Mouse (Mus musculus) left cerebral cortex, postnatal 36 days (tissue): ENCODE data around the gene Trim26. TPM values are rescaled to one million over a fixed set of nuclear protein-coding genes. Genes with fewer than 3 reads are reported as not detected.

Experiments used
- DNase-seq, 2 experiments: peaks; one replicate each; pipeline ENCODE4 v3.0.0; 2021 to 2022; ENCODE audit warnings: low spot score in 2 of 2, mixed read lengths in 1 of 2
- intact Hi-C: fragments of 180-260 bp; cut with DNase I; formaldehyde crosslinking; loops from one replicate; pipeline ENCODE4 v1.15.1; 2025
- total RNA-seq, 2 experiments: library from RNA; stranded (reverse); gene quantifications; 2 replicates each; pipeline ENCODE4 v1.2.3; 2021

The Trim26 gene
- total RNA-seq, 2 experiments from 2014 or later: 18.1 to 20.4 TPM

GRCm38 (mm10) chr17:36893387-36893786 lies 56.5 kb downstream of the Trim26 start:
- no peak for DNase-seq
- intact Hi-C loops: loop anchor here (5.0 kb wide), 1 partner anchor 309 kb away; the partner anchor contains the start of gene Olfr94

GRCm38 (mm10) chr17:36896583-36896982 lies 59.6 kb downstream of the Trim26 start:
- intact Hi-C loops: no loop called here
- DNase-seq: no peak

GRCm38 (mm10) chr17:36897065-36897464 lies 60.1 kb downstream of the Trim26 start:
- DNase-seq: no peak
- intact Hi-C loops: no loop called here

GRCm38 (mm10) chr17:36897552-36898205 lies 60.7 kb downstream of the Trim26 start, which contains the start of gene Trim31:
Trim31 (plus strand) TSS chr17:36898118.
- intact Hi-C loops: no loop called here
- no peak for DNase-seq

- intact Hi-C loops: no loop called here
- DNase-seq: no peak
These were observed 62.4 kb downstream of the Trim26 start for GRCm38 (mm10) chr17:36899376-36899775.

- peak; percentile 6 to 42 for DNase-seq
These were observed 63.1 kb downstream of the Trim26 start for GRCm38 (mm10) chr17:36900001-36900400.

GRCm38 (mm10) chr17:36900691-36901090 lies 63.8 kb downstream of the Trim26 start:
- intact Hi-C loops: no loop called here
- DNase-seq: no peak

More at GRCm38 (mm10) chr17:36900001-36900400, 63.1 kb downstream of the Trim26 start:
- intact Hi-C loops: no loop called here

- DNase-seq: no peak
- intact Hi-C loops: no loop called here
These were observed 66.7 kb downstream of the Trim26 start for GRCm38 (mm10) chr17:36903651-36904050.

GRCm38 (mm10) chr17:36908235-36908634 lies 71.3 kb downstream of the Trim26 start:
- DNase-seq: no peak
- intact Hi-C loops: no loop called here

Other genes starting within 250 kb of the Trim26 start
- gene H2-M9, start 194.5 kb upstream of the Trim26 start, total RNA-seq: not detected
- not detected for gene H2-M1, start 164.9 kb upstream of the Trim26 start, total RNA-seq
- not detected for gene H2-M10.5, start 64.2 kb upstream of the Trim26 start, total RNA-seq
- not detected for gene H2-M10.6, start 25.0 kb upstream of the Trim26 start, total RNA-seq
- gene Trim15, start 30.1 kb downstream of the Trim26 start, total RNA-seq: not detected
- gene Trim10, start 32.4 kb downstream of the Trim26 start, total RNA-seq: not detected
- not detected for gene Trim40, start 53.0 kb downstream of the Trim26 start, total RNA-seq
- gene Trim31, start 61.0 kb downstream of the Trim26 start, total RNA-seq: not detected
- 1 to 10 TPM; 7.1 to 9.9 TPM for gene Rnf39, start 105.8 kb downstream of the Trim26 start, total RNA-seq
- gene Ppp1r11, start 114.6 kb downstream of the Trim26 start, total RNA-seq: 100 to 1,000 TPM; 126 to 130 TPM
- gene Znrd1, start 121.4 kb downstream of the Trim26 start, total RNA-seq: 10 to 100 TPM; 32.1 to 33.5 TPM
- 1 to 10 TPM; 3.6 to 3.8 TPM for gene Znrd1as, start 121.5 kb downstream of the Trim26 start, total RNA-seq
- not detected for gene 2410137M14Rik, start 144.1 kb downstream of the Trim26 start, total RNA-seq
- 1 to 10 TPM in 1 of 2 experiments, under 1 TPM in 1; 0.69 to 1.2 TPM for gene H2-M5, start 152.4 kb downstream of the Trim26 start, total RNA-seq
- gene Zfp57, start 164.0 kb downstream of the Trim26 start, total RNA-seq: 10 to 100 TPM; 11.5 to 20.4 TPM
- 10 to 100 TPM; 48.3 to 87.0 TPM for gene Mog, start 186.3 kb downstream of the Trim26 start, total RNA-seq
- 100 to 1,000 TPM; 679 to 696 TPM for gene Gabbr1, start 208.8 kb downstream of the Trim26 start, total RNA-seq